Mouse (Mus musculus) left cerebral cortex, adult 8-10 months (tissue): Measurements from ENCODE around the gene Cysrt1. TPM values are rescaled to one million over a fixed set of nuclear protein-coding genes. Genes with fewer than 3 reads are reported as not detected.

Experiments used
- DNase-seq, 2 experiments: peaks; one replicate each; pipeline ENCODE4 v3.0.0; 2022; ENCODE audit warnings: low spot score in 2 of 2
- total RNA-seq, 4 experiments: library from RNA; stranded (reverse); gene quantifications; 2 replicates each; pipeline ENCODE4 v1.2.4; 2022

Cysrt1 gene
- not detected for total RNA-seq

DNA sequence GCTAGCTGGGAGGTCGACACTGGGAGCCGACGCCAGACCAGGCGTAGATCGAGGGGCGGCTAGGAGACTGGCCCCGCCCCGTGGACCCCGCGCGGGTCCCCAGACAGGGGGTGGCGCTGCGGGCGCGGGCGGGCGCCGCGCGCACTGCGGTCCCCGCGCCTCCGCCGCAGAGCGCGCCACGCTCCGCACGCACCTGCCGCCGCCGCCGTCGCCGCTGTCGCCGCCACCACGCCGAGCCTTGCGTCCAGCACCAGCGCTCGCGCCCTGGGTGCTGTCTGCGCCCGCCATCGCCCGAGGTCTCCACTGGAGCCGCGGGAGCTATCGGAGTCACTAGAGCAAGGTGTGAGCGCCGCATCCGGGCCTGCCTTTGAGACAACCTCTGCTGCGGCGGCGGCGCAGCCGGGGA lies at the start of gene Cysrt1, which contains the start of gene Rnf208:
TSS of gene Cysrt1 (minus strand) at position 352 of the 406 bp plus-strand sequence.
TSS of gene Rnf208 (plus strand) at position 155 of the 406 bp plus-strand sequence.
- DNase-seq, result no peak

DNA sequence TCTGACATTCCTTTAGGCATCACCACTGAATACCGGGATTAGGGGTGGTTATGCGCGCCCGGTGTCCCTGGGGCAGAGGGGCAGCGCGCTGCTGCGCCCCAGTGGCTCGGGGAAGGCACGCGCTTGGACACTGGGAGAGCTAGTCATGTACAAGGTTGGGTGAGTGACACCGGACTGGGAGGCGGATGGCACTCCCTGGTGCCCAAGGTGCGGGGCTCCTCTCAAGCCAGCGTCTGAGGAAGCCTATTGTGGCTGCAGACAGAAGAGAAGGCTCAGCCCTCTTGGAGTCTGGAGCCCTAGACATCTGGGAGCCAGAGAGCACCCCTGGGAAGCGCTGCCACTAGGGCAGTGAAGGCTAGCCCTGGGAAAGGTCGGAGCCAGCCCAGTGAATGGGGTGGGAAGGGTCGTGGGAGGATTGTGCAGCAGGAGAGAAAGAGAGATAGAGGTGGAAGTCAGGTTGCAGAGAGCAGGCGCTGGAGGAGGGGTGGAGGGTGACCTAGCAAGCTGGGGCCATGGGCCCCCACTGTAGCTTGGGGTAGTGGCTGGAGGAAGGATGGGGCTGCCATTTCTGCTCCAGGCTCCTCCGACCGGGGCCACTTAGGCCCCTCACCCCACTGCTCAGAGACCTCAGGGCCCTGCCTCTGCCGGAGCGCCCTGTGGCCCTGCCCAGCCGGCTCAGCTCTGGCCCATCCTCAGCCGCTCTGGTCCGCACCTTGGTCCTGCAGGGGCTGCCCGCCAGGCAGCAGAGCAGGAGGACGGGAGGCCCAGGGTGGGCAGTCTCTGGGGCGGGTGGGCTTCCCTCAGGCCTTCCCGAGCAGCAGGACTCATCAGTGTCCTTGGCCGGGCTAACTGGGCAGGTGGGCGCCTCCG lies 49.2 kb upstream of the Cysrt1 start:
- no peak for DNase-seq

DNA sequence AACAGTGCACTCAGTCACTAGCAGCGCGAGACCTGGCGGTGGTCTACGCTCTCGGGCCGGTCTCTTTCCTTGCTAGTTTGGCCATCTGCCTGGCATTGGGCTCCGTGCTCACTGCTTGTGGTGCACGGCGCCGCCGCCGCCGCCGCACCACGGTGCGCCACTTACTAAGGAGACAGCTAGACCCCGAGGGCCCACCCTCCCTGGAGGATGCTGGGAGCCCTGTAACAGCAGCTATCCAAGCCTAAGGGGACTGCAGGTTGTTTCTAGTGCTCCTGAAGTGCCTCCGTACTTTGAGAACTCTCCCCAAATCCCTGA lies 48.5 kb upstream of the Cysrt1 start:
- DNase-seq, result no peak

DNA sequence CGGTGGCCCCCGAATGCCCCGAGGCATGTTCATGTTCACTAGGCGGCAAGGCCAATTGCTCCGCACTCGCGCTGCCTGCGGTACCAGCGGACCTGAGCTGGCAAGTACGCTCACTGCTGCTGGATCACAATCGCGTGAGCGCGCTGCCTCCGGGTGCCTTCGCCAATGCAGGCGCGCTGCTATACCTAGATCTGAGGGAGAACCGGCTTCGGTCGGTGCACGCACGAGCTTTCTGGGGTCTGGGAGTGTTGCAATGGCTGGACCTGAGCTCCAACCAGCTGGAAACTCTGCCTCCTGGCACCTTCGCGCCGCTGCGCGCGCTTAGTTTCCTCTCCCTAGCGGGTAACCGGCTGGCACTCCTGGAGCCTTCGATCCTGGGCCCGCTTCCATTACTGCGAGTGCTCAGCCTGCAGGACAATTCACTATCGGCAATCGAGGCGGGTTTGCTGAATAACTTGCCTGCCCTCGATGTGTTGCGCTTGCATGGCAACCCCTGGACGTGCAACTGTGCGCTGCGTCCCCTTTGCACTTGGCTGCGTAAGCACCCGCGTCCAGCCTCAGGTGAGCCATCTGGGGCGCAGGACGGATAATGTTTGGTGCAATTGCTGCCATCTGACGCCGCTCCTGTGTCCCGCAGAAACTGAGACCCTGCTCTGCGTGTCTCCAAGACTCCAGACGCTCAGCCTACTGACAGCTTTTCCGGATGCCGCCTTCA lies 48.0 kb upstream of the Cysrt1 start:
- peak in 1 of 2 experiments; percentile 76 for DNase-seq

DNA sequence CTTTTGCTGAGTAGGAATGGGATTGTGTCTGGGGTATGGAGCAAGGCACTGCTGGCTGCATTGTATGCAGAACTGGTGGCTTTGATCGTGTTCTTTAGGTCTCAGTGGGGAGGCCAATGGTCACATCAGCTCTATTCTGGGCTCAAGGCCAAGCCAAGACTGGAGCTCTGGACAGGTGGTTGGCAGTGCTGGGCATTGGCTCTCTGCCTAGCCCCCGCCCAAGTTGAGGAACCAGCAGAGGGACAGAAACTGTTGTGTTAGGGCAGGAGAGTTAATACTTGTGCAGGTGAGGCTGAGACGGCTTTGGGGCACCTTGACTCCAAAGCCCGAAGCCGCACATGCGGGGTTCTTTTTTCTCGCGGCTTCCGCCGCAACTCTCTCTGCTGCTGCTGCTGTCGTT lies 47.4 kb upstream of the Cysrt1 start, which contains the start of gene Lrrc26:
TSS of gene Lrrc26 (plus strand) at position 265 of the 400 bp plus-strand sequence.
- no peak for DNase-seq

DNA sequence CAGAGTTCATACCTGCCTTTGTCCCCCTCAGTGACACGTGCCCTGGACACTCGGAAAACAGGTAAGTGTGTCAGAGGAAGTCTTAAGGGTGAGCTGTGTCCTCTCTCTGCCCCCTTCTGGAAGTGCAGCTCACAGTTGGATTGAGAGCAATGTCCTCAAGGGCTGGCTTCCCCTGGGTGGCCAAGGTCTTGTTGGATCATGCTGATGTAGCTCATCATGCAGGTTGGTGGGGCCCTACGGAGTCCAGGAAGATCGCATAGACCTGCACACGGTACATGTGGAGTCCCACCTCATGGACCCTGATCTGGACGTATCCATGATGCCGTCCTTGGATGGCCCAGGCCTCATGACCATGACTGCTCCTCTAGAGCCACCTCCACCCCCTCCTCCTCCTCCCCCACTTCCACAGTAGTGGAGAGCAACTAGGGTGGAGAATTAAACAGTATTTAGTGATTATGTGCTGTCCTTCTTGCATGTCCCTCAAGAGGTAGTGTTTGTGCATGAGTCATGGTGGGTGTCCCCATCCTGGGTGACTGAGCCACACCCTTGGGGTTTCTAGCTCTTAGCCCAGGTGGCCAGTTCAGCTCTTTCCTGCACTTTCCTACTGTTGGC lies 46.6 kb upstream of the Cysrt1 start:
- DNase-seq, result no peak

DNA sequence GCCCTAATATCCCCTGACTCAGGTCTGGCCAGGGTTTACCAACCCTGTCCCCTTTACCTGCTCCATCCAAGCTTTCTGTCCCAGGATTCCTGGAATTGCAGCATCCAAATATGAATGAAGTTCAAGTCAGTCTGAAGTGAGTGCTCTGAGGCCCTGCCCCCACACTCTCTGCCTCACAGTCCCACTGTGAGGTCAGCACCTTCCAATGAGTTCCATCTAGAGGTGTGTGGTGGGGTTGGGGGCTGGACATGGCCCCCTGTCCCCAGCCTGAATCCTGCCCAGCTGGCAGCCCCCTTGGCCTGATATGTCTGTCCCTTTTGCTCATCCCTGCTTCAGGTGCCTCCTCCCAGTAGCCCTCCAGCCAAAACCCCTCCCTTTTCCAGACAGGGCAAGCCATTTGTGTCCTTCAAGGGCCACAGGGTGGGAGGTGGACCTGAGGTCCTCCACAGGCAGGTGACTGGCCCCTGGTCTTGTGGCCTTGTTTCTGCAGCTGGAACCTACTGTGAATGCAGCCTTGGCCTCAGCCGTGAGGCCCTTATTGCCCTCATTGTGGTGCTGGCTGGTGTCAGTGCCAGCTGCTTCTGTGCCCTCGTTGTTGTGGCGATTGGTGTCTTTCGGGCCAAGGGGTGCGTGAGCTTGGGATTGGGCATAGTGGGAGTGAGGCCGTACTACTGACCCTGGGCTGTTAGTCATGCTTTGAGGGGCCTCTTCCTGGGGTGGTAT lies 45.8 kb upstream of the Cysrt1 start, which contains the start of gene Tmem210:
TSS of gene Tmem210 (plus strand) at position 219 of the 723 bp plus-strand sequence.
- DNase-seq, result no peak

DNA sequence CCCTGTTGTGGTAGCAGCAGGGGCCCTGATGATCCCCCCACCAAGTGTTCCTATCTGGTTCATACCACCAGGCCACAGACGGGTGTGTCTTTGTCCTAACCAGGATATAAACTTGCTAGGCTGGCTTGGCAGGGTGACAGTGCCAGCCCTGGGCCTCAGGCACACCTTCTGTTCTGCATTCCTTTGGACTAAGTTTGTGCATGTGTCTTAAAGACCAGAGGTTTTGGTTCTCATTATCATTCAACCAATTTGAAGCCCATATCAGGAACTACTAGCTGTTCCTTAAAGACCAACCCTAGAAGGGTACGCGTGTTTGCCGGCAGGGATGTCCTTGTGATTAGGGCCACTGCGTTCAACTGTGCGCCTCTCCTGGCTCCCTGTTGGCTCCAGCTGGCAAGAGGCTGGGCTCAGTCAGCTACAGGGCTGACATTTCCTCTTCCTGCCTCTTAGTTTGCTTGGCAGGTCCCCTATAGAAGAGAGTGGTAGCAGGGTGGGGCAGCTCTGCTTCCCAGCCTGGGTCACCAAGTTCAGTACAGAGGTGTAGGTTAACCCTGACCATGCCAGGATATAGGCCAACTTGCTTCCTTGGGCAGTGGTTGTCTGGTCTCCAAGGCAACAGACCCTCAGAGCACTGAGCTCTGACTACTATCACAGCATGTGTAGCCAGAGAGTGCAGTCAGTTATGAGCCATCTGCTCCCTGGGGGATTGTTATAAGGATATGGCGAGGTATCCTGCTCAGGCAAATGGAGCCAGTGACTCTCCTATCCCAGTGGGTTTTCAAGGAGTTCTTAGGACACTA lies 44.8 kb upstream of the Cysrt1 start:
- DNase-seq, result no peak

DNA sequence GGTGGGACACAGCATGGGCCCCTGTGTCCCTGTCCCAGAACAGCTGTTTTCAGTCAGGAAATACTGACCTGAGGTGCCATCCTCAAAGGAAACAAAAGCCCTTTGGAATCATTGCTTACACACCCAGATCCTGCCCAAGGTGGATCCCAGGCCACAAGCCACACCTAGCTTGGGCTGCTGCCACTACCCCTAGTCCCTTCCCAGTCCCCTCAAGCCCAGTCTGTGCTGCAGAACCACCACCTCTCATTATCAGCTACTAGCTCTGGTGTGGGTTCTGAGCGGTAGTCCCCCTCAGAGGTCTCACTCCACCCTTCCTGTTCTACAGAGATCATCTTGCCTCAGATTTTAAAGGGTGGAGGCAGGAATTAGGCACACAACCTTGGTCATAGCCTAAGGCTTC lies 44.1 kb upstream of the Cysrt1 start:
- no peak for DNase-seq

DNA sequence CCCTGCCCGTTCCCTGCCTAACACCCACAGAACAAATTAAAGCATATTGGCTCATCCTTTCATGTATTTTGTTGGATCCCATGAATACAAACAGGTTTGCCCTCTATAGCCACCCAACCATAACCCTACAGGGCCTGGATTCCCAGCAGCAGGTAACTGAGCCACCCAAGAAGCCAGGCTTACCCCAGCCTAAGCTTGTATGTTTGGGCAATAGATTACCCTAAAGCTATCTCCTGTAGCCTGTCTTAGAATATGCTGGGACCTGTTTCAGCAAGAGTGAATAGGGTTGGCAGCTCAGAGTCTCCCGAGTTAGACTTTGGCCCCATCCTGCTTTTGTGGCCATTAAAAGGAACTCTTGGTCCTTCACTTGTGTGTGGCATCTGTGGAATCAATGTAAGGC lies 43.3 kb upstream of the Cysrt1 start:
- no peak for DNase-seq

DNA sequence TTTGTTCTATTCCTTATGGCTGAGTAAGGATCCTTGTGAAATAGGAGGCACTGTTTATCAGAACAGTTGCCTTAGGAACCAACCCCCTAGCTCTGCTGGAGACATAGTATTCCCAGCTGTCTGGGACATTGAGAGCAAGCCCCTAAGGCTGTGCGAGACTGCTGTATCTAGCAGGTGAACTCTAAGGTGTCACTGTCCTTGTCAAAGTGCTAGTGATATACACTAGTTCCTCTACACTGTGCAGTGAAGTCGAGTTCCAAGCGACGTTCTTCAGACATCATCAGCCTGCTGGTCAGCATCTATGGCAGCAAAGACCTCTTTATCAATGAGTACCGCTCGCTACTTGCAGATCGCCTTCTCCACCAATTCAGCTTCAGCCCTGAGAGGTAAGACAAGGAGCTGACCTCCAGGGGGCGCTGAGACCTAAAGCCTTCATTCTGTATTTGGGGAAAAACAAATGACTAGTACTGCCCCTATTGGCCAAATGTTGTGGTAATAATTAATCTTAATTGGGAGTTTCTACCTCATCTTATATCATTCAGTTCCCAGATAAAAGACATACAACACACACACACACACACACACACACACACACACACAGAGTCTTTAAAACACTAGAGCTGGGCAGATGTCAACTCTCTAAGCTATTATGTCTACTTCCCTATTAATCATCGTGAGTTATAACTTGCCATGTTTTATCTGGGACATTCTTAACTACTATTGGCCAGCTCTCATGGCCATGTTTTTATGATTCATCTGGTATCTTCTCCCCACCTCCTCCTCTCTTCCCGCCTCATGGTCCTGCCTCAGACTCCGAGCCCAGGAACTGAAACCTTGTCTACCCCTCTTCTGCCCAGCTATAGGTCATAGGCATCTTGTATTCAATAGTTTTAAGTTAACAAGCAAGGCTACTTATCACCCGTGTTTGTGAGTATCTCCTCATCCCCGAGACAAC lies 37.0 kb upstream of the Cysrt1 start:
- no peak for DNase-seq

DNA sequence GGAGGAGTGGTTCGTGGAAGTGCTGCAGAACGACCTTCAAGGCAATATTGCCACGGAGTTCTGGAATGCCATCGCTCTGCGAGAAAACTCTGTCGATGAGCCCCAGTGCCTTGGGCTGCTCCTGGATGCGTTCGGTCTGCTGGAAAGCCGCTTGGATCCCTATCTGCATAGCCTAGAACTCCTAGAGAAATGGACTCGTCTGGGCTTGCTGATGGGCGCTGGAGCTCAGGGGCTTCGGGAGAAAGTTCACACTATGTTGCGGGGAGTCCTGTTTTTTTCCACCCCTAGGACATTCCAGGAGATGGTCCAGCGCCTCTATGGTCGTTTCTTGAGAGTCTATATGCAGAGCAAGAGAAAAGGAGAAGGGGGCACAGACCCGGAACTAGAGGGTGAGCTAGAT lies 30.8 kb upstream of the Cysrt1 start:
- no peak for DNase-seq

DNA sequence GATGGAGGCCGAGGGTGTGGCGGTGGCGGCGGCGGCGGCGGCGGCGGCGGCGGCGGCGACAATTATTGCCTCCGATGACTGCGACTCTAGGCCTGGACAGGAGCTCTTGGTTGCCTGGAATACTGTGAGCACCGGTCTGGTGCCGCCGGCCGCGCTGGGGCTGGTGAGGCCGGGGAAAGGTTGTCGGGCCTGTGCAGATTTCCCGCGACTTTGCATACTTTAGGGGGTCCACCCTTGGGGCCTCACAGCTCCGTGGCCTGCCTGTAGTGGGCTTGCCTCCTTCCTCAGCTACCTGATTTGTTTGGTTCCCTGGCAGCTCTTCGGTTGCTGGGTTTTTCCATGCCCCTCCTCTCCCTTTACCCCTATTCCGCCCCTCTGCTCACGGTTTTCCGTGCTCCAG lies 30.3 kb upstream of the Cysrt1 start:
- no peak for DNase-seq

DNA sequence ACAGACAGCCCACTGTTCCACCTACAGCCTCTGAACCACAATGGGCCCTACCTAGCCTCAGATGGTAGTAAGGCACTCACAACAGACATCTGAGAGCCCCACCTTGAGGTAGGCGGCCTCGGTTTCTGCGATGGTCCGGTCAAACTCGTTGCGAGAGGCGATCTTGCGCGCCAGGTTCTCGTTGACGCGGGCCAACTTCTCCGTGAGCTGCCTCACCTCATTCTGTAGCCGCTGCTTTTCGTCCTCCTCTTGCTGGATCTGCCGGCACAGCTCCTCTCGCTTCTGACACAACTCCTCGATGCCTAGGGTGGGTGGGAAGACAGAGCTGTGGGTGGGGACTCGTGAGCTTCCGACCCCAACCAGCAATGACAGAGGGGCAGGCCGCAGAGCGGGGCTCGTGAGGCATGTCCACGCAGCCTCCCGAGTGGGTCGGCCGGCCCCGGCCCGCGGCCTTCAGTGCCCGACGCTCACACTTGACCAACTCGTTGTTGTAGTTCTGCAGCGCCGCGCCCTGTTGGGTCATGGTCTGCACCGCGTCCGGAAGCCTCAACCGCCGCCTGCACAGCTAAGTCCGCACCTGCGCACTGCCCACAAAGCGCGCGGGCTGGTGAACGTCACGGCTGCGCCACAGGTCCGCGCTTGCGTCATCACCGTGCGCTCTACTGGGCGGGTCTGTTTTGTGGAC lies 29.7 kb upstream of the Cysrt1 start, which contains the start of the genes Ssna1 and Anapc2:
TSS of gene Ssna1 (minus strand) at position 612 of the 685 bp plus-strand sequence.
TSS of gene Anapc2 (plus strand) at position 652 of the 685 bp plus-strand sequence.
- DNase-seq, result peak; percentile 94 to 99

DNA sequence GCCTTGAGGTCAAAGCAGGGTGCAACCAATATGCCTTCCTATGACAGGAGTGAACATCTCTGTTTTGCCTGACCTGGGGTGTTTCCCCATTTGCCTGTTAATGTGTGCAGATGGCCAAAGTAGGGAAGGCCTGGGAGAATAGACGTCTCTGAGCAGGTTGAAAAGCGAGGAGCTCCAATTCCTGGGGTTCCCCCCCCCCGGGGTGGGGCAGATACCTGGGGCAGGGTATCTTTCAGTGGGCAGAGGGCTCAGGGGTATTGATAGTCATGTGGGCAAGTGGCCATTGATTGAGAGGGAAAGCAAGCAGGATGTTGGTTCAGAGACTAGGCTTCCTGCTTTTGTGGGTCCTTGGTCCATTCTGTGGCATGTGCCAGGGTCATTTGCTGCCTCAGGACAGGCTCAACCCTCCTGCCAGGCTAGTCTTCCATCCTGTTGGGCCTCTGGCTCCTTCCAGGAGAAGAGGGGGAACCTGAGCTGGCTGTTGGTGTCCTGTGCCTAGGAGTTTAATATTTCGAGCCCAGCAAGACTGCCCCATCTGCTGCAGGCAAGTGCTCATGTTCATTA lies 25.6 kb upstream of the Cysrt1 start:
- no peak for DNase-seq

DNA sequence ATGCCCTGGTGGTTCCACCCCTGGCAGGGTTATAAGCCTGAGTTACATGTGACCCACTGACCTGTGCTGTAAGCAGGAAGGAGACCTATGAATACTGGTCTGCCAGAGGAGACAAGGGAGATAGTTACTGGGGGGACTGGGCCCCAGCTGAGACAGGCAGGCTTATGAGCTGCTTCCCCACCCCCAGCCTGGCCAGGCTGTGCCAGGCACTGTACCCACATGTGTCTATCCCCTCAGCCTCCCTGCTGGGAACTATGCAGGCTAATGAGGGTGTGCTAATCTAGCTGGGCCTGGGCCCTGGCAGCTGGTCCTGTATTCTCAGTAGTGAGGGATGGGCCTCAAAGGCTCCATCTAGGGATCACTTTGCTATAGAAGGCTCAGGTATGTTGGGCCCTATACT lies 25.0 kb upstream of the Cysrt1 start:
- peak in 1 of 2 experiments; percentile 72 for DNase-seq

DNA sequence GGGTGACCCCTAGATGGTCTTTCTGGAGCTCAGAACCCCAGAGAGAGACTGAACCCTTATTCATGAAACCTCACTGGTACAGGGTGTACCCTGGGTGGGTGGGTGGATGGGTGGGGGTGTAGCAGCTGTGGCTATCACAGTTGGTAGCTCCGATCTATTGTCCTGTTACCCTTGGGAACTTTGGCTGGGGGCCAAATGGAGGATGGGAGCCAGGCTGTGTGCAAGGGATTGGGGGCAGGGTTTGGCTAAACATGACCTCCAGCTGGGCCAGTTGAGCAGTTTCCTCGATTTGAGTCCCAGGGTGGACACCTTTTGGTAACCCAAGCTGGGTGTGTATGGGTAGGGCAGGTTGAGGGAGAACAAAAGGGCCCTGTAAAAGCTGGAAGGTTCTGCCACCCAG lies 24.5 kb upstream of the Cysrt1 start:
- DNase-seq, result peak in 1 of 2 experiments; percentile 80
